Mouse (Mus musculus) c-Kit-positive CD71-negative TER-119-negative erythroid progenitor cells, embryonic 14.5 days (primary cell): ENCODE measurements at regions not wholly inside any gene's neighbourhood (a gene's known extent, or its start where the extent isn't known, plus 50 kb on each side); places are given as distances from the start of the nearest gene placed in this dataset.

Experiments used
- DNase-seq: peaks from one replicate; pipeline ENCODE4 v3.0.0-alpha.2; 2013; ENCODE audit warnings: low read depth

DNA sequence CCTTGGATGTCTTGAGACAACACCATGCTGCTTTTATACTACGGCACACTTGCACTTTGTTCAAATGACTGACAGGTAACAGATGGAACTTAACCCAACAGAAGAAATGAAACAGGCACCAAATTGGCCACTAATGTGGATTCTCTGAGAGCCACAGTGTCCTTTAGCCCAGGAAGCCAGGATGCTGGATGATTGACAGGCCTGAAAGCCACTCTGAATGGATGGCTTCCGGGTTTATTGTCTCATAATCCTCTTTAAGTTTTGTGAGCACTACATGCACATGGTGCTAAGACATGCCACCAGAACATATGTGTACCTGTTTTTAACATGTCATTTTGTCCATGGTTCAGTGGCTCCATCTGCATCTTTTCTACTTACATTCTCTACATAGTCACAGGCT lies 152.7 kb downstream of the Drd1 start:
- DNase-seq: no peak

DNA sequence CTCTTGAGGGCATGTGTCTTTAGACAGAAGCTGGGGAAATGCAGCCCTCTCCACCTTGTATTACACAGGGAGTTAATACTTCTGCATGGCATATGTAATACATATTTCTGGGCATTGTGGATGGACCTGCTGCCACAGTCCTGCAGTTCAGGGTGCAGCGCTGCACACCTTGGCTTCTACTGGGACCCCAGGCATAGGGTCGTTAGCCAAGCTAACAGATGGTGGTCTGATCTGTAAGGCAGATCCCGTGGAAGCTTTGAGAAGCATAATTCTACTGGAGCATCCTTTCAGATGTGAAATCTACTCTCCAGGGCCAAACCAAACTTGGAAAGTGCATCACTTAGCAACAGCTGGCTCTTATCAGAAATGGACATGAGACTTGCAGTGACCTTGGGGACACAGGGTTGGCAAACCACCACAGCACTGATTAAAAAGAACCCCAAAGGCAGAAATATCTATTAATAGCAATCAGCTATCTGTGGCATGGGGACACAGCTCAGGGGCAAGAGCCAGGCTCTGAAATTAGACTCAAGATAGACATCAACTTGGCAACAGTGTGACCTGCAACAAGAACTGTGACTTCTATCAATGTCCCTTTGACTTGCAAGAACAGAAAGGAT lies 155.0 kb downstream of the Drd1 start:
- no peak for DNase-seq

DNA sequence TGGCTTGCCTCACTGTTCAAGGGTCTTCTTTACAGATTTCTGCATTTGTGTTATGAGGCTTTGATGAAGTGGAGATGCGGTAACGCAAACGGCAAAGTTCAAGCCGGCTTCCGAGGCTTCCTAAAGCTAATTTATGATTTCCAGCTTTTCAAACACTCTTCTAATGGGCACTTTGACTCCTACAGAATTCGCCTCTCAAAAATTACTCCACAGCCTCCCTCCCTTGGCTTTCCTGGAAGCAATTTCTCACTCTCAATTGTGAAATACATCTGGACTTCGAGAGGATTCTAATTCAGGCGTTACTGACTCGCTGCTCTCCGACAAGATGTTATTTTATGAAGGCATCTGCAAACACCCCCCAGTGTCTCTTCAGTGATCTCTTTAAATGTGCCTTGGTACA lies 157.2 kb downstream of the Drd1 start:
- DNase-seq: no peak

DNA sequence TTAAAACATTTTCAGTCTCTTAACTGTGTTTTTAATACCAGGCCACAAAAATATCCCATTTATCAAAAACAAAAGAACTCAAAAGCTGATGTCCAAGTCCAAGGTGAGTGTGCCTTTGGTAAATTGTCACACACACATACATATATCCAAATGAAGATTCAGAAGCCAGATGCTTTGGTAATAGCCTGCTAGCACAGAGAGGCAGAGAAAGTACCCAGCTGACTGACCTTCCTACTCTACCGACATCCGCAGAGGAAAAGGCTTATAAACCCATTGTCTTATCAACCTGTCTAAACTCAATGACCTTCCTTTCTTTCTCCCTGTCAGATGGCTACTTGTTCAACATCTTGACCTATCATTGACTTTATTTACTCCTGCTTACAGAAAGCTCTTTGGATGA lies 158.3 kb downstream of the Drd1 start:
- DNase-seq: no peak

DNA sequence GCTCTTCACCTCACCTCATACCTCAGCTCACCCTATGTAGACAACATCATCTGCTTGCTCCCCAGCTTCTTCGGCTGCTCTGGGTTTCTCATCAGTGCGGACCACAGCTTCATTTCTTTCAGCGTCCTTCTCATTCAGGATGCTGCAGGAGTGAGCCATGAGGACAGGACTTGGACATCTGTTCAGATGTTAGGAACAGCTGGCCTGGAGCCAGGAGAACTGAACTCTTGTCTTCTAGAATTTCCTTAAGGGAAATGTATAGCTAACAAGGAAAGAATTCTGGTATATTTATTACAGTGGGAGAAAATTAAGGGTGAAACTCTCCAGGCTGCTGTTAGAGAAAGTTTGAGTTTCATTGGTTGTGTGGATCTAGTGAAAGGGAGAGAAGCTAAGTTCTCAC lies 167.1 kb downstream of the Drd1 start:
- no peak for DNase-seq

DNA sequence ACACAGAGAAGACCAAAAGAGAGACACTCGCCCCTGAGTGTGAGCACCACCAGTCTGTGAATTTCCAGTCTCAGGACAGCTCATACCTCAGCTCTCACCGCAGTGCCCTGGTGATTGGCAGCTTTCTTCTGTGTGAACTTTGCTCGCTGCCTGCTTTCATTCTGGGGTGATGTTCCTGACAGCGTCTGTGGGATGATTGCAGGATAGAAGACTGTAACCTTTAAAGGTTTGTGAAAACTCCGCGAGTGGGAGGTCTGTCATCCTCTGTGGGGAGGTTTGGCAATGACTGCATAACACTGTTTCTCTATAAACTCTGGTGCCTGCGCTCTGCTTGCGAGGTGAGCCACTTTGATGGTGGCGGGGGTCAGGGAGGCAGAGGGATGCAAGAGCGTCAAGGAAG lies 169.7 kb downstream of the Drd1 start:
- no peak for DNase-seq

DNA sequence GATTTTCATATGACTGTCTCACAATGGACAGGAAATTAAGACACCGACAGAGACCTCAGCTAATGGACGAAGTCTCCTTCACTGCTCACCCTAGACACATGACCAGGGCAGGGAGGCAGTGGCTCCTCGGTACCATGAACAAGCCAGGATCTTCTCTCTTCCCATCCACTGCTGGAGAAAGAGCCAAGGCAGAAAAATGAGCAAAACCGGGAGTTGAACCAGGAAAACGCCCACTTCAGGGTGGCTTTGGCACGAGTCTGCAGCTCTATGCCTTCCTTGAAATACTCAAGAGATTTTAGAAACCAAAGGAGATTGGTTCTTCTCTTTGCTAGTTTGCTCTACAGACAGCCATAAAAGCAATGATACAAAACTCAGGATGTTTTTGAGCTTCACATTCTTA lies 172.3 kb downstream of the Drd1 start:
- no peak for DNase-seq

DNA sequence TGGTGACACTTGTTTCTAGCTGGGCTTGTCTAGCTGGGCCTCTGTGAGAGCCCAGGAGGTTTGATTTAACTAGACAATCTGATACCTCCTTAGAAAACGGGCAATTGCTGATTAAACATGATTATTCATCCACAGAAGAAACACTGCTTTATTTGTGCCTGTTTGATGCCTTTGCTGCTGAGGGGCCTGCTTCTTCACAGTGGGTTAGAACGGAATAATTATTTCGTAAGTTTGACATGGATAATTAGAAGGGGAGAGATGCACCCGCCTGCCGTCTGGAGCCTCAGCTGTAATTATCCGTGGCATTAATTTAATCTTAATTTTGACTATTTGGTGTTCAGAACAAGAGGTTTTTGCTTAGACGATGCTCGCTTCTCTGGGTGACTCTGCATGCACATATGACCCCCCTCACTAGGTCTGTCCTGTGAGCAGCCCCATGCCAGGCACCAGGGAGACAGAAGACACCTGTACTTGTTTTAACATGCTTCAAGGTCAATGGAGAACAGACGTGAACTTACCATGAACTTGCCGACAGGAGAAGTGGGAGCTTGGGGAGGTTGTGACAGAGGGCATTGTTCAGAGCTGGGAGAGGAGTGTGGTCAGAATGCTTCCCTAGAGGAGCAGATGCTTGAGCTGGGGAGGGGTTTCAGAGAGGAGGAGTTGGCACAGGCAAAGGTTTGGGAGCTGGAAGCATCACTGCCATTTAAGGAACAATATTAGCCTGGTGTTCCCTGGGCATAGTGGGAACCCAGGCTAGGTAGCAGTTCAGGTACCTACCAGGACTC lies 174.8 kb downstream of the Drd1 start:
- DNase-seq: no peak

DNA sequence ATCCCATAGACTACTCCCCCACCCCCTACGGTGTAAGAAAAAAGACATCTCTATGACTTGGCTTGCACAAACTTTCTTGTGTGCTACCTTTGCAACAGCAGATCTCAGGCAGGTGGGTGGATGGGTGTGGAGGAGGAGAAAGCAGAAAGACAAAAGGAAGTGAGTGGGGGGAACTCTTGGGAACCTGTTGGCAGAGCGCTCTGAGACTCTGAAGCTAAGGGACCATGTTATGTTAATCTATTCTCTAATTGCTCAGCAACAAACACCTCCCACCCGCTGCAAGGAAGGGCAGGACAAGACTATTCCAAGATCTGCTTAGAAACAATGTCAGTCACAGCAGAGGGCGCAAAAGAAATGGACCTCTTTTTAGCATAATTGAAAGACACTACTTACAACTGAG lies 180.0 kb downstream of the Drd1 start:
- DNase-seq: no peak

DNA sequence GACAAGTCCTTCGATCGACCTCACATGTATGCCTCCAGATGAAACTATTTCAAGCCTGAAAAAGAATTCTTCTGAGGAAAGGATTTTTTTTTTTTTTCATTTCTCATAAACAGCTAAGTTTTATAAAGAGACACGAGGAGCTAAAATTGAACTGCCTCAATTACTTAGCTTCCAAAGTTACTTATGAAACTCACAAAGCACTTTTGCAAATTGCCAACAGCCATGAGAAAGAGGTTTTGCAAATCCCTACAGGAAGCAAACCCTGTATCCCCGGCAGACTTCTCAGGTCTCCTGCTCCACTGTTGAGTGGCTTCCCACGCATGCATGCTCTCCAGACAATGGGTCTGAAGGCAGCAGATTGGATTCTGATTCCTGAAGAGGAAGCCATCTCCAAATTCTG lies 190.2 kb downstream of the Drd1 start:
- no peak for DNase-seq

DNA sequence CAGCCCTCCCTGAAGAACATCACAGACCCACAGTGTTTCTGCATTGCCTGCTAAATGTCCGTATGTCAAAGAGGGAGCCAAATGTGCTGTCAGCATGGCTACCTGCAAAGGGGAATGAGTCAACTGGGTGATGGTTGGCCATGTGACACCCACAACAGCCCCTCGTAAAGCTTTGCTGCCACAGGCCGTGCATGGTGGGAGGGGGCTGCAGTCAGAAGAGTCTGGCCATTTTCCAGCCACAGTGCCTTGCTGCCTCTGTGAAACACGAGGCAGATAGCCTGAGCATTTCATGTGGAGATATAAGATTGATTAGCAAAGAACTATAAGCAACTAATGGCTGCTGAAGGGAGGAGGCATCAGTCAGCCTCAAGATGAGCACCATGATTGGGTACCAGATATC lies 193.2 kb downstream of the Drd1 start:
- no peak for DNase-seq

DNA sequence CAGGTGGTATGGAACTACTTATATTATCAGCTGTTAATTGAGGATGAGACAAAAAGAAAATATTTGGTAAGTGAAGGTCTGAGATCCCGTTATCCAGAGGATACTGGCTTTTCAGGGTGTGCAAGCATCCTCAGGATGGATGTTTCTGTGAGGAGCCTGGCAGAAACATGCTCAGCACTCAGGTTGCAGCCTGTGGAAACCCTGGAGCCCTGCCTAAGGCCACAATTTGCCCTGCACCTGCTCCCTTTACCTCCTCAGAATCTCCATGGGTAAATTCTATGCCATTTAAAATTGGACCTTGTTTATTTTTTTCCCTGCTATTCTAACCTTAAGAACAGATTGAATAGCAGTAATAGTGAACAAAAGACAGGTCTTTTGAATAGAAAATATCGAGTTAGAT lies 201.3 kb downstream of the Drd1 start:
- DNase-seq: no peak

DNA sequence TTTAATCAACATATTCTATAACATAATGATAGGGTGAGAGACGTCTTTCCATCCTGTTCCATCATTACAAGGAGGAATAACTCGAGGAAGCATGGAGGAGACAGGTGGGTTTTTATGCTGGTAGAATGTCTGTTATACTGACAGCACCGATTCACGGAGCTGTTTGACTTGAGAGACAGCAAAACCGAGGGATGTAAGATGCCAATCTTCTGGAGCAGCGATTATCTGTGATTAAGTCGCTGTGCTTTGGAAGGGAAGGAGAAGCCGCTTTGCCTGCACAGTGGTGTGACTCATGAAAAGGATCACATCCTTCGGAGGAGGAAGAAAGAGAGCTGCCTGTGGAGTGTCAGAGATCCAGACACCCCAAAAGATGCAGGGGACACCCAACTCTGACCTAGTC lies 205.4 kb downstream of the Drd1 start:
- DNase-seq: no peak

DNA sequence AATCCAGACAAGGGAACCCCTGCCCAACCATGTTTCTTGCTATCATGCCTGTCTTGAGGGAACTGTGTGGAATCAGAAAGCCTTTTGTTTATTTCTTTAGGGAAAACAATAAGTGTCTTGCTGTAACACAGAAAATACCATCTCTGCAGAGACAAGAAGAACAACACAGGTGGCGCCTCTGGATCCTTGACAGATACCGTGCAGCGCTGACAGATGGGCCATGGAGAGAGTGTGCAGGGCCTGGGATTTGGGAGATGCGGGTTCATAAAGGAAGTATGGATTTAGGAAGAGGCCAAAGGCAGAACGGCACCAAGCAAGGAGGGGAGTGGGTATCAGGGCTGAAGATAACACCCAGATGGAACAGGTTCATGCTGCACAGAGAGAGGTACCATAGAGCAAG lies 209.3 kb downstream of the Drd1 start:
- no peak for DNase-seq

DNA sequence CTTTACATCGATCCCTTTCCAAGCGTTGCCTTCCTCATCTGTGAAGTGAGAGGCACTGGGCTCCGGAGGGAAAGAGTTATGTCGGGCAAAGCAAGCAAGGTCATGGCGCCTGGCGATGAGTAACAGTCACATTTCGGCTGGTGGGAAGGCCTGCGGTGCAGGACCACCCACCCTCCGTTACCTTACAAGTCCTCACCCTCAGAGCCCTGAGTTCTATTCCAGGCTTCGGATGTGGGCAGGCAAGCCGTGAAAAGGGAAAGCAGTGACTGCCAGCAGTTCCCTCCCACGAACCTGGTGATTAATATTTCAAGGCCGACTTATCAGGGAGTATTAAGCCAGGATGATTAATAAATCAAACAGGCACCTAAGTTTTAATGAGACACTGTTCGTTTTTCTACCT lies 209.7 kb downstream of the Drd1 start:
- no peak for DNase-seq

DNA sequence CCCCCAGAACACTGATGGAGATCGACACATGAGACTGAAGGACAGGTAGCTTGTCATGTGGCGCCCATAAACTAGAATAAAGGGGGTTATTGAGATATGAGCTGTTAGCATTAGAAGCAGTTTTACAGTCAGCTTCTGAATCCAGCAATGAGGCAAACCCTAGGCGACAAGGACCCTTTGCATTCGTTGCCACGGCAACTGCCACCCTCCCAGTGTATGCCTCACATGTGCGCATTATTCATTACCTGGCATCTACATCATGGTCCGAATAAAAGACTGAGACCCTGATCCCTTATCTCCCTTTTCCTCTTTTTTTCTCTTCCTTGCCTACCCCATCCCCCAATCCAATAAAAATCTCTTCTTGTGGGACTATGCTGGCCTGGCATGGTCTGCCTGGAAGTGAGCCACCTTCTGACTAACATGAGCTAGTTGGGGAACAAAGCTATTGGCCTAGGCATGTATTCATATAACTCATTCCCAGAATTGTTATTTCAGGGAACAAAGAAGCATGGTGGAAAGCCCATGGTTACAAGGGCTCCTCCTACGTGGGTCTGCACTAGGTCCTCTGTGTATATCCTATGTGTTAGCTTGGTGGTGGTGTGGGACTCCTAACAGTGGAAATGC lies 229.4 kb downstream of the Drd1 start:
- no peak for DNase-seq

DNA sequence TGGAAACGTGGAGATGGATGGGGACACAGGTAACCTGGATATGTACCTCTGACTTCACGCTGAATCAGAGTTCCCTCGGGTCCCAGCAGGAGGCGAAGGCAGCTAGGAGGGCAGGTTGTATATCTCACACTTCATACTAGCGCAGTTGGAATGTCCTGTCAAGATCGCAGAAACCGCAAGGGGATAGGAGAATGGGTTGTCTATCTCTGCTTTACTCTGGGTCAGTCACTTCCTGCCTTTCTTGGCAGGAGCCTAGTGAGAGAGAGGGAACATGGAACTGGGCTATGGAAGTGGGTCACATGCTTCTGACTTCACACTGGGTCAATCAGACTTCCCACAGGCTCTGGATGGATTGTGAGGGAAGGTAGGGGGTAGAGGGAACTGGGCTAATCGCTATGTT lies 233.4 kb downstream of the Drd1 start:
- DNase-seq: no peak

DNA sequence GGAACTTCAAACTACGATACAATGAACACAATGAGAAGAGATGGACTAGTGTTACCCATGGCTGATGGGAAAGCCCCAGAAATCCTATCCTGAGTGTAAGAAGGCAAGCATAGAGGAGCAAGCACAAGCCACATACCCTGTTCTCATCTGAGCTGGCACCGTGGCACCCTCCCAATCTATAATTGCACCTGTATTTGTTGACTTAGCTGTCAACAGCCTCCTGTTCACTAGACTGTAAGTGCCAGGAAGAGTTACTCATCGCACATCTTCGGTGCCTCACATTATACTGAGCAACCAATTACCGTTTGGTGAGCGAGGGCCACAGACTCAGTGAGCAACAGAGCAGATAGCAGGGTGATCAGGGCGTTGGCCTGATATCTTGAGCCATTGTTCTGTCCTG lies 239.9 kb downstream of the Drd1 start:
- no peak for DNase-seq

DNA sequence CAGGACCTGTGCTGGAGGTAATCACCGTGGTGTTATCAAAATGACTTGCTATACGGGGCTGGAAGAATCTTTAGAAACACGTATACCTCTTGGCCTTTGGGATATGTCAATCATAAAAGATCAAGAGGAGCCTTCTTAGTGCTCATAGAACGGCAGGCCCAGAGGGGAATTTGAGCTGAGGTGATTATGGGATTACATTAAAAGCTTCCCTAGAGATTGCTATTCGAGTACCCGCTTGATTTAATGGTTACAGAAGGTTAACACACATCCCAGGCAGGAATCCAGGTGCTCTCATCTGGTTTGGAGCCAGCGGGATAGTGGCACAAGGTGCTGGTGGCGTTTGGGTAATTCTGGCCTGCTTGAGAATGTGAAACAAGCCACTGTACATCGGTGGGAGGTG lies 241.4 kb downstream of the Drd1 start:
- no peak for DNase-seq

DNA sequence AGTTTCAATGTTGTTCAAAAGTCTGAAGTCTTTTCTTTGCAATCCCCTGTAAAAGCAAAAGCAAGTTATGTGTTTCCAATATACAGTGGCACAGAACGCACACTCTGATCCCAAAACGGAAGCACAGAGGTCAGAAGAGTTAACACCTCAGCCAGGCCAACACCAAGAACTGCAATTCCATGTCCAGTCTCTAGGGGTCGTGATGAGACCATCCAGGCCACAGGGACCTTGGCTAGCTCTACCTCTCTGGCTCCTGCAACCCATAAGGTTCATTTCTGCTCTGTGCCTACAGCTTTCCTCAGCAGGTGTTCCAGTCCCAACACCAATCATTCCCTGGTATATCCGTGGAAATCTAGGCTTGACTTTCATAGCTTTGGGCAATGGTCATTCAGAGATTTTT lies 243.6 kb downstream of the Drd1 start:
- peak; percentile 23 for DNase-seq

DNA sequence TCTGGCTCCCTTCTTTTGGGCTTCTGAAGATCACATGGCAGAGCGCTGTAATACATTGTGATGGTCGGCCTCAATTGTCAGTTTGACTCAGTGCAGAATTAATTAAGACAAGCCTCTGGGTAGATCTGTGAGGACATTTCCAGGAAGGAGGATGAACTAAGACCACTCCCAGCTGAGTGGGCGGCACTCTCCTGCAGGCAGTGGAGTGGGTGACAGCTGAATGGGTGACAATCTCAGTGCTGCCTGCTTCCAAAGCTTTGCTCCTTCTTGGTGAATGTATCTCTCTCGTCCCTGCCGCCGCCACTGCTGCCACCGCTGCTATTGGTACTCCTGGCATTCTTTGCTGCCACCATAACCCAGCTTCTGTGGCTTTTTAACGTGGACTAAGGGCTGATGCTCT lies 244.4 kb downstream of the Drd1 start:
- DNase-seq: no peak

DNA sequence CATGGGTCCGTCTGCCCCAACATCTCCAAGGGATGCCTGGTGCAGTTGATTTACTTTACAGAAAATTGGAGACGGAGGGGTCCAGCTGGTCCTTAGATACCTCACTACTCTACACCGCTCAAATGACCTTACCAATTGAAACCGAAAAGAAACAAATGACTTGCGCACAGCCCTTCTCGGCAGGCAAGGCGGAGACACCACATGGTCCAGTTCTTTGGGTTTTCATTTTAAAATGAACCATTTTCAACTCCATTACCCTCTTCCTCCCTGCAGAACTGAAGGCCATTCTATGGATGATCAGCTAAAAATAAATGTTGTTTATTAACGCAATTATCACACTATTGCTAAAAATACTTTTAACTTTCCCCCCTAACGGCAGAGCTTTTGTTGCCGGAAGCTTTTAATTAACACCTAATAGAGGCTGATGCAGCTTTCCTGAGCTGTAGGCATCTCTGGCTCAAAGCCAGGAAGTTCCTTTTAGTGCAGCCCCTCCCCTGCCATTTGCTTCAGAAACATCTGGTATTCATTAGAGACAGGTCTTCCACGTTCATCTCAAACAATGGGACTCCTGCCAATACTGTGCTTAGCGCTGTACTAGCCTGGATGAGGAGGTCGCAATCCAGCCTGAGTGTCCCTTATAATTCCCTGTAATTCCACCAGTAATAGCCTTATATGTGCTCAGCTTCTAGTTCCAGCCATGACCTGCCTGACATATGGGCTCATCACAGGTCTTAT lies 247.5 kb downstream of the Drd1 start:
- DNase-seq: no peak

DNA sequence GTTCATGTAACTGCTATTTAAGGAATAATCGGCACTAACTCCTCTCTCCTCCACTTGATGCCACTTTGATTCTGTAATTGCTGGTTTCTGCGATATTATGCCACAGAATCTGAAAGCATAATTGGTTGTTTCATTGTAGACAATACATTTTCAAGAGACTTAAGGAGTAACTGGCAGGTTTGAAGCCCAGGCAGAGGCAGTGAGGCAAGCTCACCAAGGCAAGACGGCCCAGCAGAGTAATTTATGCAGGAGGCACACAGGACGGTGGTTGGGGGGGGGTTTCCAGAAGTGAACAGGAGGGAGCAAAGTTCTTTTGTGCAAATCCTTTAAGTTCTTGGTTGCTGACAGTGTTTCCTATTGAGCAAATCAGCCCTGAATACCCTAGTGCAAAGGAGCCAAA lies 249.6 kb downstream of the Drd1 start:
- DNase-seq: no peak
